Mouse (Mus musculus) heart, postnatal 0 days (tissue): ENCODE measurements around the gene Taar8a. TPM values are rescaled to one million over a fixed set of nuclear protein-coding genes. Genes with fewer than 3 reads are reported as not detected.
"Not testable (repeated sequence)": the region's sequence is repeated elsewhere in the genome, so short reads cannot be mapped to it uniquely, and the experiment has no call there.

ENCODE experiments used
- ATAC-seq: fragments of 200-750 bp; cut with Nextera tagmentation; 2 replicates; pipeline ENCODE4 v1.8.0; 2017; ENCODE audit warnings: low read depth, moderate number of reproducible peaks, moderate library complexity; ENCODE audit not compliant: insufficient read depth
- DNase-seq: peaks from one replicate; pipeline ENCODE4 v3.0.0-alpha.2; 2016; ENCODE audit warnings: low spot score
- H3K27ac ChIP-seq: fragments of 300-500 bp; sonication (generic); 2 replicates; pipeline ENCODE4 v1.5.1; 2014; ENCODE audit warnings: low read depth, mild to moderate bottlenecking
- H3K27me3 ChIP-seq: fragments of 300-500 bp; sonication (generic); 2 replicates; pipeline ENCODE4 v1.6.1; 2014; ENCODE audit warnings: low read length, mixed read lengths; ENCODE audit not compliant: control insufficient read depth, insufficient read depth
- H3K36me3 ChIP-seq: fragments of 300-500 bp; sonication (generic); replicated peaks from 2 replicates; pipeline ENCODE4 v1.6.1; 2014; ENCODE audit warnings: low read length, mixed read lengths; ENCODE audit not compliant: control insufficient read depth, insufficient read depth
- H3K4me1 ChIP-seq: fragments of 300-500 bp; sonication (generic); 2 replicates; pipeline ENCODE4 v1.6.1; 2014; ENCODE audit warnings: antibody characterized with exemption; ENCODE audit not compliant: control insufficient read depth, insufficient read depth
- H3K4me2 ChIP-seq: fragments of 300-500 bp; sonication (generic); 2 replicates; pipeline ENCODE4 v1.6.1; 2014; ENCODE audit warnings: low read depth, mild to moderate bottlenecking, low read length, moderate library complexity
- H3K4me3 ChIP-seq: fragments of 300-500 bp; sonication (generic); 2 replicates; pipeline ENCODE4 v1.5.1; 2014; ENCODE audit warnings: low read depth, low read length
- H3K9ac ChIP-seq: fragments of 300-500 bp; sonication (generic); replicated peaks from 2 replicates; pipeline ENCODE4 v1.6.1; 2014; ENCODE audit warnings: low read depth, low read length, mixed read lengths
- H3K9me3 ChIP-seq: fragments of 300-500 bp; sonication (generic); replicated peaks from 2 replicates; pipeline ENCODE4 v1.6.1; 2016; ENCODE audit warnings: low read length; ENCODE audit not compliant: control insufficient read depth
- CTCF ChIP-seq: IDR thresholded peaks from 2 replicates; pipeline ENCODE4 v1.5.1; 2016; ENCODE audit warnings: antibody characterized with exemption, control low read depth, low read depth
- EP300 ChIP-seq: IDR thresholded peaks from 2 replicates; pipeline ENCODE4 v1.6.1; 2016; ENCODE audit warnings: antibody characterized with exemption, low read depth
- WGBS: fragments of 180-500 bp; shearing (Covaris S2); extraction: QIAGEN DNeasy Blood & Tissue Kit; methylation state at CpG from one replicate; pipeline ENCODE4 v1.1.7; 2014; 5-methylcytosine and 5-hydroxymethylcytosine counted together
- polyA plus RNA-seq: library from polyadenylated mRNA; unstranded; fragments of >200 nt; fragmentation: Nextera tagmentation; extraction: Ambion mirVana; gene quantifications from 2 replicates; pipeline ENCODE4 v1.2.1, GENCODE M21; 2015
- total RNA-seq: library from RNA; depleted of rRNA; stranded (reverse); fragments of >200 nt; gene quantifications from 2 replicates; pipeline ENCODE4 v1.2.3, GENCODE M21; 2014; ENCODE audit warnings: low replicate concordance

The Taar8a gene
- total and polyA plus RNA-seq, 2 experiments from 2014 or later, result not detected

- WGBS, result 32% methylated on average over 5 of the region's 5 CpGs
- DNase-seq (no peak), ATAC-seq (no peak)
- Histone ChIP-seq H3K27ac (no peak overlapping the region), H3K4me2 (no peak overlapping the region), H3K9me3 (no peaks in the 10 kb centered on the region), H3K36me3 (no peaks in the 10 kb centered on the region), H3K27me3 (no peaks in the 10 kb centered on the region), H3K4me3 (no peak overlapping the region), H3K9ac (no peak overlapping the region), H3K4me1 (no peaks in the 10 kb centered on the region)
- TF ChIP-seq CTCF (no peak), EP300 (no peak)
Measured at GRCm38 (mm10) chr10:24052039-24052438, 24.3 kb upstream of the Taar8a start.

- no peaks in the 10 kb centered on the region for H3K4me1 ChIP-seq
- H3K9me3 ChIP-seq, result no peaks in the 10 kb centered on the region
- WGBS, result 78% methylated on average over 3 of the region's 3 CpGs
- no peak overlapping the region for H3K9ac ChIP-seq
- ATAC-seq (no peak), DNase-seq (no peak)
- no peaks in the 10 kb centered on the region for H3K27me3 ChIP-seq
- H3K36me3 ChIP-seq, result no peaks in the 10 kb centered on the region
- H3K4me2 ChIP-seq, result no peak overlapping the region
- H3K4me3 ChIP-seq, result no peak overlapping the region
- TF ChIP-seq CTCF, result no peak
- no peak for TF ChIP-seq EP300
- H3K27ac ChIP-seq, result no peak overlapping the region
Measured at GRCm38 (mm10) chr10:24058986-24059385, 17.3 kb upstream of the Taar8a start.

DNA sequence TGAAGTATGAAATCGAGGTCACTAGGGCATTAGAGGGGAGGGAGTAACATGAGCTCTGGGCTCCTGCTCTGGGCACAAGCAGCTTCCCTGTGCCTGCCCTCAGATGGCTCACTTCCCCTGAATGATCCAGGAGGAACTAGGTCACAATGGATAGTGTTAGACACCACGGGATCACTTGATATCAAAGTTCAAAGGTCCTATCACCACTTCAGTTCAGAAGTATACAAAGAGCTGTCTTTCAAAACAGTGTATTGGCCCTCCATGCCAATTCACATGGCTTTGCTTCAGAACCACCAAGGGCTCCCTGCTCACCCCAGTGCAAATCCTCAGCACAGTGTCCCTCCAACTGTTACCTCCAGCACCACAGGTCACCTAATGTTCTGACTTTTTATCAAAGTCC is 1.5 kb upstream of the Taar8a start:
- H3K4me3 ChIP-seq, H3K27ac ChIP-seq, ATAC-seq, H3K9me3 ChIP-seq, H3K9ac ChIP-seq, H3K4me2 ChIP-seq, DNase-seq, H3K4me1 ChIP-seq, H3K27me3 ChIP-seq, H3K36me3 ChIP-seq: not testable (repeated sequence)
- 37% methylated on average over 2 of the region's 2 CpGs for WGBS

DNA sequence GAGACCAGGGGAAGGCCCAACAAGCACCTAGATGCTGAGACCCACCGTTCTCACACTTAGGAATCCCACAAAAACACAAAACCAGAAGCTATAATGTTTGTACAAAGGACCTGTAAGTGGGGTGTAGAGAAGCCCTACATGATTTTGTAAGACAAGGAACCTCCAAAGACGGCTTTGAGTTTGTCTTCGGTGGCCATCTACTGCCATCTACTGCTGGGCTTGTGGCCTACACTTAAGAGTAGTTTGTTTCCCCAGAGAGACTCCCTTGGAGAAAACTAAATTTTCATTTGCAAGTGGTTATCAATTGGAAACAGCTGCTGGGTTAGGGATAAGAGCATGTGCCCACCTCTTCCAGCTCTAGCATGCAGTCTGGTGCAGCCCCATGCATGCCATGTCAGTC is 3.9 kb downstream of the Taar8a start:
- Histone ChIP-seq H3K27me3 (no peaks in the 10 kb centered on the region), H3K36me3 (no peaks in the 10 kb centered on the region), H3K4me3 (no peak overlapping the region), H3K9me3 (no peaks in the 10 kb centered on the region), H3K9ac (no peak overlapping the region), H3K4me2 (no peak overlapping the region), H3K27ac (no peak overlapping the region), H3K4me1 (no peaks in the 10 kb centered on the region)
- DNase-seq, result peak; percentile 55
- WGBS, result 31% methylated on average over 3 of the region's 3 CpGs
- ATAC-seq, result no peak
- TF ChIP-seq CTCF (peak; percentile 65), EP300 (no peak)

GRCm38 (mm10) chr10:24085936-24086335 is 9.6 kb downstream of the Taar8a start:
- no peaks in the 10 kb centered on the region for H3K27me3 ChIP-seq
- H3K36me3 ChIP-seq, result no peaks in the 10 kb centered on the region
- H3K4me1 ChIP-seq, result no peaks in the 10 kb centered on the region
- H3K9ac ChIP-seq, result no peak overlapping the region
- no peak overlapping the region for H3K27ac ChIP-seq
- H3K4me2 ChIP-seq, result no peak overlapping the region
- TF ChIP-seq CTCF, result no peak
- no peak for TF ChIP-seq EP300
- no peaks in the 10 kb centered on the region for H3K9me3 ChIP-seq
- H3K4me3 ChIP-seq, result no peak overlapping the region
- WGBS, result 75% methylated on average over 5 of the region's 5 CpGs
- no peak for DNase-seq
- no peak for ATAC-seq

DNA sequence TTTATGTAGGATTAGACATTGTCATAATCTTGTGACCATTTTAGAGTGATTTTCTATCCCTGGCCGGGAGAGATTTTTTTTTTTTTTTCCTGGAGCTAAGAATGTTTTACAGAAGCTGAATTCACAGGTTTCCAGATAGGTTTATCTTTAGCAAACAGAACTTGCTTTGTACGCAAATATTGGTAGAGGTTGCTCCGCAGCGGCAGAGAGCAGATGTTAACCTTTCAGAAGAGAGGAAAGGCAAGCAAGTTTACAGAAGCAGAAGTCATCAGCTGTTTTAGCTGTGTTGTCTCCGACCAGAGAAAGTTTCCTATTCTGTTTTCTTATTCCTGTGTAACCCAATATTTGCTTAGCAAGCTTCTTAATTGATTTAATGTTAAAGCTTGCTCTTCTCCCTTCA is 10.3 kb downstream of the Taar8a start:
- 55% methylated on average over 5 of the region's 5 CpGs for WGBS
- Histone ChIP-seq H3K4me3 (no peak overlapping the region), H3K9ac (no peak overlapping the region), H3K4me1 (no peaks in the 10 kb centered on the region), H3K9me3 (no peaks in the 10 kb centered on the region), H3K27ac (no peak overlapping the region), H3K27me3 (no peaks in the 10 kb centered on the region), H3K4me2 (no peak overlapping the region), H3K36me3 (no peaks in the 10 kb centered on the region)
- ATAC-seq (no peak), DNase-seq (no peak)
- TF ChIP-seq EP300, result no peak
- no peak for TF ChIP-seq CTCF
